Mouse (Mus musculus) embryonic facial prominence, embryonic 11.5 days (tissue): ENCODE measurements at regions not wholly inside any gene's neighbourhood (a gene's known extent, or its start where the extent isn't known, plus 50 kb on each side); places are given as distances from the start of the nearest gene placed in this dataset.

Experiments
- ATAC-seq: fragments of 200-750 bp; cut with Nextera tagmentation; replicated peaks from 2 replicates; pipeline ENCODE4 v1.8.0; 2017; ENCODE audit warnings: low read depth; ENCODE audit not compliant: insufficient number of reproducible peaks, low FRiP score, low TSS enrichment
- DNase-seq: peaks from one replicate; pipeline ENCODE4 v3.0.0-alpha.2; 2015; ENCODE audit warnings: low spot score
- H3K27ac ChIP-seq: fragments of 300-500 bp; sonication (generic); replicated peaks from 2 replicates; pipeline ENCODE4 v1.5.1; 2014; ENCODE audit warnings: mild to moderate bottlenecking, low read depth, low read length, control low read depth
- H3K27me3 ChIP-seq: fragments of 300-500 bp; sonication (generic); 2 replicates; pipeline ENCODE4 v1.6.1; 2014; ENCODE audit warnings: mild to moderate bottlenecking, low read length, moderate library complexity, mixed read lengths; ENCODE audit not compliant: control insufficient read depth, insufficient read depth
- H3K36me3 ChIP-seq: fragments of 300-500 bp; sonication (generic); replicated peaks from 2 replicates; pipeline ENCODE4 v1.6.1; 2014; ENCODE audit warnings: low read depth, mild to moderate bottlenecking, low read length, moderate library complexity, mixed read lengths; ENCODE audit not compliant: control insufficient read depth, insufficient read depth
- H3K4me1 ChIP-seq: fragments of 300-500 bp; sonication (generic); 2 replicates; pipeline ENCODE4 v1.6.1; 2014; ENCODE audit warnings: low read length, mixed read lengths; ENCODE audit not compliant: control insufficient read depth, insufficient read depth
- H3K4me2 ChIP-seq: fragments of 300-500 bp; sonication (generic); 2 replicates; pipeline ENCODE4 v1.6.1; 2014; ENCODE audit warnings: low read depth, mild to moderate bottlenecking, control low read depth, low read length, moderate library complexity
- H3K4me3 ChIP-seq: fragments of 300-500 bp; sonication (generic); 2 replicates; pipeline ENCODE4 v1.5.1; 2014; ENCODE audit warnings: low read depth, low read length, control low read depth
- H3K9ac ChIP-seq: fragments of 300-500 bp; sonication (generic); replicated peaks from 2 replicates; pipeline ENCODE4 v1.6.1; 2014; ENCODE audit warnings: mild to moderate bottlenecking, control low read depth, low read length
- H3K9me3 ChIP-seq: fragments of 300-500 bp; sonication (generic); replicated peaks from 2 replicates; pipeline ENCODE4 v1.6.1; 2016; ENCODE audit warnings: mild to moderate bottlenecking, low read length, inconsistent platforms, mixed read lengths; ENCODE audit not compliant: control insufficient read depth
- WGBS: fragments of 180-500 bp; shearing (Covaris S2); extraction: QIAGEN DNeasy Blood & Tissue Kit; methylation state at CpG from one replicate; pipeline ENCODE4 v1.1.7; 2014; 5-methylcytosine and 5-hydroxymethylcytosine counted together

DNA sequence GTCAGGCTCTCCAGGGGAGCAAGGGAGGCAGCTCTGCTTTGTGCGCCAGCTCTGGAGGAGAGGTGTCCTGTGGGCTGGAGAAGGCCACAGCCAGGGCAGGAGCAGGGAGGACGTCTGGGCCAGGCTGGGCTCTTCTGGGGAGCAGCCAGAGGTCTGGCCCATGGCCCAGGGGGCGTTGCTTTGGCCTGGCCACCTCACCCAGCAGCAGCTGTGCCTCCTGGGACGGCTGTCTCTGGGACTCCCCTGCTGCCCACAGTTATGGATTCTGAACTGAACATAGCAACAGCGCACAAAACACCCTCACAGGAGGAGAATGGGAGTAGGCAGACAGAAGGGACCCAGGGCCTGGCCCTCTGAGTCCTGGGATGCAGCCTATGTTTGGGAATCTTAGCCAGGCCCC, 84.1 kb downstream of the Tmem30b start:
- Histone ChIP-seq H3K27ac (no peak overlapping the region), H3K9me3 (no peaks in the 10 kb centered on the region), H3K36me3 (no peaks in the 10 kb centered on the region), H3K4me3 (no peak overlapping the region), H3K4me2 (no peak overlapping the region), H3K9ac (no peak overlapping the region), H3K27me3 (no peaks in the 10 kb centered on the region), H3K4me1 (0 out of 2 replicates have a peak, but pooled peaks cover 3% of the 10 kb centered on the region)
- 53% methylated on average over 5 of the region's 5 CpGs for WGBS
- no peak for DNase-seq
- ATAC-seq = no peak; the same call in 1 of the 2 replicates

DNA sequence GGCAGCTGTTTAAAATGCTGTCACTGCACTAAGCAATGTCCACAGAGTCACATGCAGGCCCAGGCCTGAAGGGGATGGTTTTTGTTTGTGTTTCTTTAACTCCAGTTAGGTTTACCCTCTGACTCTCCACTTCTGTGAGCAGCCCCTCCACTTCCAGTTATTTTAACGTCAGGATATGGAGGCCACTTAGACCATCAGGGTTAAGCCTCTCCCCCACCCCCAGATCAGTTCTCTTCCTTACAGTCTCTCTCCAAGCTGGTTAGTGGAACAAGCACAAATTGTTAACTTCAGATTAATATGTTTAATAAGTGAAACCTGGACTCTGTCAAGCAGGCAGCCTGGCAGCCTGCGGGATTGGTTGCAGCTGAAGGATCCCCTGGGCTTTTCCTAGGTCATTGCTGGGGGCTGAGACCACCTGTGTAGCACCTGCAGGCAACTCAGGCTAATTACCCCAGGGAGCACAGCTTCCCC, 85.9 kb downstream of the Tmem30b start:
- 7% methylated on average over 2 of the region's 2 CpGs for WGBS
- no peaks in the 10 kb centered on the region for H3K9me3 ChIP-seq

GRCm38 (mm10) chr12:73451257-73451656, 94.9 kb downstream of the Tmem30b start:
- Histone ChIP-seq H3K9ac (0 out of 2 replicates have a peak overlapping the region, but pooled peaks have one; percentile 18), H3K9me3 (no peaks in the 10 kb centered on the region), H3K4me1 (no peaks in the 10 kb centered on the region), H3K27me3 (no peaks in the 10 kb centered on the region), H3K4me2 (no peak overlapping the region), H3K27ac (no peak overlapping the region), H3K36me3 (no peaks in the 10 kb centered on the region), H3K4me3 (no peak overlapping the region)
- ATAC-seq (0 out of 2 replicates have a peak, but pooled peaks have one; percentile 57), DNase-seq (no peak)
- 50% methylated on average over 3 of the region's 3 CpGs for WGBS

More for the DNA sequence above, 85.9 kb downstream of the Tmem30b start:
- Histone ChIP-seq H3K4me3 (no peak overlapping the region), H3K4me1 (0 out of 2 replicates have a peak, but pooled peaks cover 3% of the 10 kb centered on the region), H3K36me3 (no peaks in the 10 kb centered on the region), H3K27ac (peak overlapping the region; percentile 39; the same call in 1 of the 2 replicates), H3K27me3 (no peaks in the 10 kb centered on the region), H3K4me2 (no peak overlapping the region), H3K9ac (no peak overlapping the region)
- DNase-seq (peak; percentile 77), ATAC-seq (peak; percentile 66)

- ATAC-seq = no peak
- Histone ChIP-seq H3K27ac (no peak overlapping the region), H3K9ac (no peak overlapping the region)
Observed at GRCm38 (mm10) chr12:73450541-73450940, 95.7 kb downstream of the Tmem30b start.

DNA sequence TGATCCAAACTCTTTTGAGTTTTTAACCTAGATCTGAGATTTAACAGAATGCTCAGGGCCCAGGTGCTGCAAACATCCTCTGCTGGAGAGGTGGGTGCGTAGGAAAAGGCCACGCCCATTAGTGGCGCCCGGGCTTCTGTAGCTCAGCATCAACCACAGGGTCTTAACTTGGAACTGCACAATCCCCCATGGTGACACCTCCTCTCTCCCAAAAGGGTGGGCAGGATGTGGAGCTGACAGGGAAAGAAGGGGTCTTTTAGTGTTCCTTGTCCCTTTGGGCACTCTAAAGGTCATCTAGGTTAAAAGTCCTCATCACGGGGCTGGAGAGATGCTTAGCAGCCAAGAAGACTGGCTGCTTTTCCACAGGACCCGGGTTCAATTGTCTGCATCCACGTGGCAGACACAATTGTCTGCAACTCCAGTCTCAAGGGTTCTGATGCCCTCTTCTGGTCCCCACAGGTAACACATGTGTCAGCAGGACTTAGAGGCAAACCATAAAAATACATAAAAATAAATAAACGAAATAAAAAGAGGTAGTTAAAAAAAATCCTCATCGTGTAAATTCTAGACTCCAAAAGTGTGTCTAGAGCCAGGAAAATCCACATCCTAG, 96.2 kb downstream of the Tmem30b start:
- DNase-seq = no peak

More at GRCm38 (mm10) chr12:73450541-73450940, 95.7 kb downstream of the Tmem30b start:
- Histone ChIP-seq H3K4me1 (no peaks in the 10 kb centered on the region), H3K36me3 (no peaks in the 10 kb centered on the region), H3K9me3 (no peaks in the 10 kb centered on the region), H3K4me3 (no peak overlapping the region), H3K27me3 (no peaks in the 10 kb centered on the region), H3K4me2 (no peak overlapping the region)
- WGBS = 71% methylated on average over 4 of the region's 4 CpGs
- no peak for DNase-seq

GRCm38 (mm10) chr12:73449069-73449468, 97.1 kb downstream of the Tmem30b start:
- H3K27ac ChIP-seq = no peak overlapping the region
- H3K9me3 ChIP-seq = no peaks in the 10 kb centered on the region
- no peaks in the 10 kb centered on the region for H3K27me3 ChIP-seq
- no peaks in the 10 kb centered on the region for H3K4me1 ChIP-seq
- 69% methylated on average over 9 of the region's 9 CpGs for WGBS
- H3K4me3 ChIP-seq = no peak overlapping the region
- no peak overlapping the region for H3K9ac ChIP-seq
- ATAC-seq = no peak
- H3K4me2 ChIP-seq = no peak overlapping the region
- H3K36me3 ChIP-seq = no peaks in the 10 kb centered on the region
- no peak for DNase-seq

More for the DNA sequence above, 96.2 kb downstream of the Tmem30b start:
- no peaks in the 10 kb centered on the region for H3K36me3 ChIP-seq
- no peaks in the 10 kb centered on the region for H3K27me3 ChIP-seq
- H3K9me3 ChIP-seq = no peaks in the 10 kb centered on the region
- H3K9ac ChIP-seq = no peak overlapping the region
- H3K27ac ChIP-seq = no peak overlapping the region
- 50% methylated on average over 9 of the region's 9 CpGs for WGBS
- no peak overlapping the region for H3K4me2 ChIP-seq
- H3K4me1 ChIP-seq = no peaks in the 10 kb centered on the region
- H3K4me3 ChIP-seq = no peak overlapping the region
- ATAC-seq = no peak

- Histone ChIP-seq H3K27me3 (no peaks in the 10 kb centered on the region), H3K9ac (no peak overlapping the region), H3K36me3 (no peaks in the 10 kb centered on the region), H3K27ac (no peak overlapping the region), H3K4me2 (no peak overlapping the region), H3K9me3 (no peaks in the 10 kb centered on the region), H3K4me3 (no peak overlapping the region), H3K4me1 (no peaks in the 10 kb centered on the region)
- DNase-seq (no peak), ATAC-seq (no peak)
- WGBS = 37% methylated on average over 10 of the region's 10 CpGs
Observed at GRCm38 (mm10) chr12:73448388-73448965, 97.7 kb downstream of the Tmem30b start.

- 92% methylated on average over 6 of the region's 6 CpGs for WGBS
- H3K9ac ChIP-seq = no peak overlapping the region
- no peak for ATAC-seq
- H3K9me3 ChIP-seq = no peaks in the 10 kb centered on the region
- H3K4me2 ChIP-seq = no peak overlapping the region
- H3K4me3 ChIP-seq = no peak overlapping the region
- H3K27me3 ChIP-seq = no peaks in the 10 kb centered on the region
- no peak for DNase-seq
- H3K27ac ChIP-seq = no peak overlapping the region
- H3K36me3 ChIP-seq = no peaks in the 10 kb centered on the region
- no peaks in the 10 kb centered on the region for H3K4me1 ChIP-seq
Observed at GRCm38 (mm10) chr12:73447172-73447571, 99.0 kb downstream of the Tmem30b start.
